In genomic region chr3:27607081-27607795, GRCm38 (mm10) we compare ENCODE assay signal across 9 mouse cellular contexts.
DNase-seq lines count a peak whose midpoint lies in the region; ATAC-seq and TF ChIP-seq lines count a peak whose summit lies in the region.
"Had no signal": no experiment of that assay in that cellular context is flagged by ENCODE, and none has a peak within 500 bp of the region (broad histone marks: within the 10 kb centered on the region; RNA-seq: fewer than 3 reads in every experiment).

No protein-coding gene starts in this region.

- DNase-seq in frontal cortex, postnatal 25 days (ENCODE audit: low spot score in 2 of 2): no peak
- peak; percentile 53 to 56 for DNase-seq in cerebellum, postnatal 36 days
- DNase-seq in heart, adult 2 months: peak; percentile 70 to 78
- DNase-seq in liver, embryonic 11.5 days (ENCODE audit: low spot score): peak; percentile 41

- H3K36me3 ChIP-seq in heart, adult 2 months (ENCODE audit: control insufficient read depth, insufficient read depth, low read length): peaks cover 5% of the 10 kb centered on the region
- no peaks in the 10 kb centered on the region; the same call in 1 of the 2 replicates for H3K36me3 ChIP-seq in intestine, postnatal 0 days (ENCODE audit: control insufficient read depth, insufficient read depth)
- no peaks in the 10 kb centered on the region for H3K36me3 ChIP-seq in liver, embryonic 11.5 days (ENCODE audit: control insufficient read depth, insufficient read depth, low read length)
- no peaks in the 10 kb centered on the region for H3K36me3 ChIP-seq in neural tube, embryonic 13.5 days
- H3K36me3 ChIP-seq: G1E had no signal

- peak; percentile 83 for ATAC-seq in frontal cortex, adult (ENCODE audit: low TSS enrichment)
- peak; percentile 81 for ATAC-seq in intestine, postnatal 0 days
- peak; percentile 78 for ATAC-seq in liver, embryonic 11.5 days (replicated peaks; ENCODE audit: low FRiP score)
- peak; percentile 93 for ATAC-seq in neural tube, embryonic 13.5 days (ENCODE audit: low read depth)
- no peak for ATAC-seq in inflammation-experienced regulatory T-cells, adult 6 months

- no peaks in the 10 kb centered on the region for H3K9me3 ChIP-seq in intestine, postnatal 0 days (ENCODE audit: control insufficient read depth)
- H3K9me3 ChIP-seq in liver, embryonic 11.5 days (ENCODE audit: control insufficient read depth, low read length): no peaks in the 10 kb centered on the region
- H3K9me3 ChIP-seq in neural tube, embryonic 13.5 days: no peaks in the 10 kb centered on the region
- H3K9me3 ChIP-seq: G1E had no signal

- H3K79me2 ChIP-seq in heart, adult 2 months (replicated peaks; ENCODE audit: control insufficient read depth, insufficient read depth, low read length): 0 out of 2 replicates have a peak, but pooled peaks cover 1% of the 10 kb centered on the region

- H3K4me1 ChIP-seq in heart, adult 2 months (ENCODE audit: control insufficient read depth, insufficient read depth, low read length): peaks cover 20% of the 10 kb centered on the region
- 0 out of 2 replicates have a peak, but pooled peaks cover 5% of the 10 kb centered on the region for H3K4me1 ChIP-seq in intestine, postnatal 0 days (replicated peaks; ENCODE audit: control insufficient read depth, insufficient read depth, low read length)
- H3K4me1 ChIP-seq in liver, embryonic 11.5 days (replicated peaks; ENCODE audit: control insufficient read depth, insufficient read depth, low read length): peaks cover 19% of the 10 kb centered on the region
- peaks cover 18% of the 10 kb centered on the region for H3K4me1 ChIP-seq in neural tube, embryonic 13.5 days (replicated peaks)

- TF ChIP-seq POLR2A in heart, adult 2 months (IDR thresholded peaks at IDR 0.05; ENCODE audit: insufficient read depth, low read depth, low read length): no peak

- intact Hi-C loops in heart, adult 2 months (cut with DNase I): no loop called here

- no peaks in the 10 kb centered on the region for H3K27me3 ChIP-seq in heart, adult 2 months (ENCODE audit: control insufficient read depth, insufficient read depth, low read length)
- no peaks in the 10 kb centered on the region for H3K27me3 ChIP-seq in intestine, postnatal 0 days (replicated peaks; ENCODE audit: control insufficient read depth, insufficient read depth, low read length)
- no peaks in the 10 kb centered on the region; the same call in 1 of the 2 replicates for H3K27me3 ChIP-seq in liver, embryonic 11.5 days (replicated peaks; ENCODE audit: control insufficient read depth, insufficient read depth, low read length)
- H3K27me3 ChIP-seq in neural tube, embryonic 13.5 days: no peaks in the 10 kb centered on the region

- WGBS in heart, adult 2 months: 28% methylated on average over 9 of the region's 9 CpGs
- WGBS in intestine, postnatal 0 days: 42% methylated on average over 9 of the region's 9 CpGs
- 29% methylated on average over 9 of the region's 9 CpGs for WGBS in liver, embryonic 11.5 days
- 69% methylated on average over 9 of the region's 9 CpGs for WGBS in neural tube, embryonic 13.5 days

- TF ChIP-seq CTCF in heart, adult 2 months (IDR thresholded peaks at IDR 0.05): no peak
- TF ChIP-seq CTCF in intestine, postnatal 0 days (IDR thresholded peaks at IDR 0.05; ENCODE audit: low read depth): no peak

- peak overlapping the region; percentile 76 for H3K27ac ChIP-seq in heart, adult 2 months
- no peak overlapping the region for H3K27ac ChIP-seq in intestine, postnatal 0 days (ENCODE audit: low read depth, low read length)
- peak overlapping the region; percentile 52 for H3K27ac ChIP-seq in liver, embryonic 11.5 days (ENCODE audit: low read depth, low read length)
- peak overlapping the region; percentile 62 for H3K27ac ChIP-seq in neural tube, embryonic 13.5 days (replicated peaks)

- H3K9ac ChIP-seq in heart, adult 2 months (ENCODE audit: low read depth, low read length): peak overlapping the region; percentile 10; the same call in 1 of the 2 replicates
- H3K9ac ChIP-seq in intestine, postnatal 0 days (ENCODE audit: low read depth, low read length): no peak overlapping the region
- H3K9ac ChIP-seq in liver, embryonic 11.5 days (ENCODE audit: low read depth, low read length): no peak overlapping the region
- H3K9ac ChIP-seq in neural tube, embryonic 13.5 days: peak overlapping the region; percentile 13; the same call in 1 of the 2 replicates

- no peak overlapping the region for H3K4me2 ChIP-seq in intestine, postnatal 0 days (replicated peaks; ENCODE audit: low read depth)
- H3K4me2 ChIP-seq in liver, embryonic 11.5 days: no peak overlapping the region
- H3K4me2 ChIP-seq in neural tube, embryonic 13.5 days: no peak overlapping the region

- TF ChIP-seq EP300 in heart, adult 2 months (IDR thresholded peaks at IDR 0.05; ENCODE audit: insufficient read depth, low read depth, low read length): no peak

- no peak overlapping the region for H3K4me3 ChIP-seq in heart, adult 2 months
- H3K4me3 ChIP-seq in intestine, postnatal 0 days (ENCODE audit: low read depth, low read length): no peak overlapping the region
- no peak overlapping the region for H3K4me3 ChIP-seq in liver, embryonic 11.5 days (ENCODE audit: low read depth, low read length)
- no peak overlapping the region for H3K4me3 ChIP-seq in neural tube, embryonic 13.5 days

Comparison
In these comparisons a context has a peak if more than half of its experiments do, and no peak if none do; other contexts are left out.
1. DNase-seq: peak in cerebellum, postnatal 36 days (2 of 2), heart, adult 2 months (2 of 2) and liver, embryonic 11.5 days (single experiment); none in frontal cortex, postnatal 25 days (0 of 2).
2. H3K9ac ChIP-seq: peak in heart, adult 2 months (single experiment) and neural tube, embryonic 13.5 days (single experiment); none in intestine, postnatal 0 days (single experiment) and liver, embryonic 11.5 days (single experiment).